Mouse (Mus musculus) heart, postnatal 0 days (tissue): ENCODE measurements around the gene Cyfip2.

ENCODE experiments used
- CTCF ChIP-seq: IDR thresholded peaks from 2 replicates; pipeline ENCODE4 v1.5.1; 2016; ENCODE audit warnings: antibody characterized with exemption, control low read depth, low read depth
- EP300 ChIP-seq: IDR thresholded peaks from 2 replicates; pipeline ENCODE4 v1.6.1; 2016; ENCODE audit warnings: antibody characterized with exemption, low read depth

- TF ChIP-seq CTCF: no peak
- TF ChIP-seq EP300: no peak
Observed at GRCm38 (mm10) chr11:46184946-46185345, 127.7 kb downstream of the Cyfip2 start.
